Mouse (Mus musculus) testis, adult 2 months (tissue): ENCODE results near the gene Cbfa2t3.

Source experiments
- CTCF ChIP-seq: fragments of 200-500 bp; IDR thresholded peaks from 2 replicates; pipeline ENCODE4 v1.5.1; 2012; ENCODE audit warnings: low read depth, mild to moderate bottlenecking, inconsistent platforms, low read length, moderate library complexity; ENCODE audit not compliant: control insufficient read depth, insufficient read depth, insufficient replicate concordance
- POLR2A ChIP-seq: fragments of 200-500 bp; IDR thresholded peaks from 2 replicates; pipeline ENCODE4 v1.6.1; 2012; ENCODE audit warnings: low read depth, mild to moderate bottlenecking, inconsistent platforms, low read length, moderate library complexity; ENCODE audit not compliant: control insufficient read depth

DNA sequence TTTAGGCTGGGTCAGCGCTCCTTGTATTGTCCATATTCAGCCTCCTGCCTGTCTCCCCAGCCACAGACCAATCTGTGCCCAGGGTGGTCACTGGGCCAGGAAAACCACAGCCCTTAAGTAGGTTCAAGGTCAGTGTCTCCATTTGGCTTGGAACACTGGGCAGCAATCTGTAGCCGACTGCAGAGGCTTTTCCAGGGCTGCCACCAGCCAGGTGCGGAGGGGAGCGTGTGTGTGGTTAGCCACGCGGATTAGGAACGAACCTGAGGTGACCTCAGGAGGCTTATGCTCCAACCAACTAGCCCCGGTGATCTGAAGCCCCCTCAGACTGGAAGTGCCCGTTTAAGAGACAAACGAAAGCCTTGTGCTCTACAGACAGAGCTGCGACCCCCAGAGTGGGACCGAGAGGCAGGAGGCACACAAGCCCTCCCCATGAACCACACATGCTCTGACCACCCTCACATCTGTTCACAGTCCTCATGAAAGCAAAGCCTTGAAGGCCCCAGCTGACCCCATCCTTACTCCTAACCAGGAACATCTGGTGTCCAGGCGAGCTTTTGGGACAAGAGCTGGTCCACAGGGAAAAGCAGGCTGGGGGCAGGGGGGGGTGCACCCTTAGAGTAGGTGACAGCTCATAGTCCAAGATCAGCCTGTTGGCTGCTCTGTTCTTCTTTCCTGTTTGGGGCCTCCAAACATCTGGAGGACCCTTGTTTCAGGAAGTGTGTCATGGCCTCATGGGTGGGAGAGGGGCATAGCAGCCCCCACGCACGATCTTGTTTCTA, 50.5 kb downstream of the Cbfa2t3 start:
- TF ChIP-seq CTCF (no peak), POLR2A (no peak)
